Mouse (Mus musculus) c-Kit-positive CD71-positive TER-119-positive erythroid progenitor cells, embryonic 14.5 days (primary cell): ENCODE measurements around the gene Sema3g.

Experiments
- DNase-seq: peaks from one replicate; pipeline ENCODE4 v3.0.0-alpha.2; 2013; ENCODE audit warnings: low spot score

Sema3g gene

GRCm38 (mm10) chr14:31217666-31218065 is at the start of gene Sema3g:
Gene Sema3g, plus strand, starts transcription at chr14:31217860.
- DNase-seq, result peak; percentile 32

- no peak for DNase-seq
These were observed 49.2 kb upstream of the Sema3g start, which contains the start of gene Stab1 for GRCm38 (mm10) chr14:31168425-31168824. Gene Stab1, minus strand, starts transcription at chr14:31168641.

GRCm38 (mm10) chr14:31169508-31169907 is 48.2 kb upstream of the Sema3g start:
- no peak for DNase-seq

GRCm38 (mm10) chr14:31170963-31171362 is 46.7 kb upstream of the Sema3g start:
- no peak for DNase-seq

- DNase-seq, result no peak
These were observed 46.3 kb upstream of the Sema3g start for GRCm38 (mm10) chr14:31171386-31171785.

GRCm38 (mm10) chr14:31171821-31172220 is 45.8 kb upstream of the Sema3g start:
- no peak for DNase-seq

- DNase-seq, result no peak
These were observed 44.7 kb upstream of the Sema3g start for GRCm38 (mm10) chr14:31172781-31173455.

- DNase-seq, result no peak
These were observed 44.1 kb upstream of the Sema3g start for GRCm38 (mm10) chr14:31173537-31173936.

- no peak for DNase-seq
These were observed 40.4 kb upstream of the Sema3g start for GRCm38 (mm10) chr14:31177287-31177686.

- DNase-seq, result no peak
These were observed 39.9 kb upstream of the Sema3g start for GRCm38 (mm10) chr14:31177715-31178114.

- no peak for DNase-seq
These were observed 37.8 kb upstream of the Sema3g start for GRCm38 (mm10) chr14:31179677-31180365.

- no peak for DNase-seq
These were observed 36.1 kb upstream of the Sema3g start for GRCm38 (mm10) chr14:31181512-31181911.

- DNase-seq, result no peak
These were observed 34.8 kb upstream of the Sema3g start for GRCm38 (mm10) chr14:31182786-31183290.

GRCm38 (mm10) chr14:31183541-31183940 is 34.1 kb upstream of the Sema3g start:
- no peak for DNase-seq

- no peak for DNase-seq
These were observed 33.5 kb upstream of the Sema3g start for GRCm38 (mm10) chr14:31184195-31184594.

- no peak for DNase-seq
These were observed 31.0 kb upstream of the Sema3g start for GRCm38 (mm10) chr14:31186656-31187055.

- DNase-seq, result no peak
These were observed 28.9 kb upstream of the Sema3g start for GRCm38 (mm10) chr14:31188771-31189181.

GRCm38 (mm10) chr14:31189348-31189747 is 28.3 kb upstream of the Sema3g start:
- DNase-seq, result no peak

GRCm38 (mm10) chr14:31191936-31192335 is 25.7 kb upstream of the Sema3g start:
- DNase-seq, result no peak

- DNase-seq, result no peak
These were observed 23.9 kb upstream of the Sema3g start for GRCm38 (mm10) chr14:31193791-31194190.

- no peak for DNase-seq
These were observed 23.2 kb upstream of the Sema3g start for GRCm38 (mm10) chr14:31194441-31194840.

GRCm38 (mm10) chr14:31194891-31195513 is 22.7 kb upstream of the Sema3g start:
- no peak for DNase-seq

GRCm38 (mm10) chr14:31195521-31195920 is 22.1 kb upstream of the Sema3g start:
- no peak for DNase-seq
